Mouse (Mus musculus): ENCODE data around the gene Rhob.
A peak's percentile ranks its signal among the peaks of the same experiment; 100 is the strongest.

The Rhob gene

DNA sequence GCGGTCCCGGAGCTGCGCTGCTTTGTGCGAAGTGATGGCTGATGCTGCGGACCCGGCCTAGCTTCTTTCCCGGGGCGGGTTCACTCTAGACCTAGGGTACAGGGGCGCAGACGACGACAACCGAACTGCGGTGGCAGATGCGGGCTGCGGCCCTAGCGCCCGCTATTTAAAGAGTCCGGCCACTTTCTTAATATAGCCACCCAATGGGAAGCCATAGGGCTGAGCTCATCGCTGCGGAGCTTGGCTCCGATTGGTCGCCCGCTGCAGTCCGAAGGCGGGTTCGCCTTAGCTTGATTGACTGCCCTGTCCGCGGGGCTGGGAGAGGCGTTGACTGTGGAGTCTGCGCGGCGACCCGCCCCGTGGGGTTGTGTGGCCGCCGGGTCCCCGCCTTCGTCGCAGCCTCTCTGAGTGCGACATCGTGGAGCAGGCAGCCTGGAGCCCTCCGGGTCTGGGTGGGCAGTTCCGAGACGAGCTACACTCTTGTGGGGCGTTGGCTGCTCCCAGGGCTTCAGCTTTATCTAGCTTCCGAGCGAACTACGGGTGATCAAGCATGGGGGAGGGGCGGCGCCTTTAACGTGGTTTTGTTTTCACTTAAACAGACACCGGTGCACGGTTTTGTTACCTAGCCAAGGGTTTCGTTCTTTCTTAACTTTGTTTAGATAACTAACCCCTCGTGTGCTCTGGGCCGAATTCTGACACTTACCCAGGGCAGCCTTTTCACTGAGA is at the start of gene Rhob:
TSS of gene Rhob (minus strand) at position 139 of the 726 bp plus-strand sequence.
- DNase-seq, result peak; percentile 52

DNA sequence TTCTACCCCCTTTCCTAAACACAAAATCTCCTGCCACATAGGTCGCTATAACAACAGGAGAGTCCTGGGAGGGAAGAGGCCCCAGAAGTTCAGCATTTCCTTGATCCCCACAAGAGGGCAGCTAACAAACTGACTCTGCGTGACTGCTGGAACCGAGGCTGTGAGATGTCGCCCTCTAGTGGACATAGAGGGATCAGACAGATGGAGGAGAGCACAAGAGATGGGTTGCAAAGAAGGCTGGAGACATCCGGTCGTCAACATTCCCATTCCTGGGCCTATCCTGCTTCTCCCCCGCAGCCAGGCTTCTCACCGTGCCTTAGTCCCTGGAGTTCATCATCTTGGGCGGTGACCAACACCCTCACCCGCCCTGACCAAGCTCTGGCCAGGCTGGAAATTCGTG is 47.5 kb upstream of the Rhob start:
- DNase-seq, result peak; percentile 67

DNA sequence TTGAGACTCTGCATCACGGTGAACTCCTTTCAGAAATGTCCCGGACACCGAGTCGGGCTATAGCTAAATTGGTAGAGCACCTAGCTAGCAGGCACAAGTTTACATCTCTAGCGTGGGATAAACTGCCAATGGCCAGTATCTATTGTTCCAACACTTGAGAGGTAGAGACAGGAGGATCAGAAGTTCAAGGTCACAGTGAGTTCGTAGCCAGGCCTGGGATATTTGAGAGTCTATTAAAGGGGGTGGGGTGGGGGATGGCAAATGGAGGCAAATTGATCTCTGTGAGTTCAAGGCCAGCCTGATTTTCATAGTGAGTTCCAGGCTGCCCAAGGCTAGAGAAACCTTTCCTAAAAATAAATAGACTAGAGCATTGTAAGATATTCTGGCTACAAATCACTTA is 47.0 kb upstream of the Rhob start:
- no peak for DNase-seq

DNA sequence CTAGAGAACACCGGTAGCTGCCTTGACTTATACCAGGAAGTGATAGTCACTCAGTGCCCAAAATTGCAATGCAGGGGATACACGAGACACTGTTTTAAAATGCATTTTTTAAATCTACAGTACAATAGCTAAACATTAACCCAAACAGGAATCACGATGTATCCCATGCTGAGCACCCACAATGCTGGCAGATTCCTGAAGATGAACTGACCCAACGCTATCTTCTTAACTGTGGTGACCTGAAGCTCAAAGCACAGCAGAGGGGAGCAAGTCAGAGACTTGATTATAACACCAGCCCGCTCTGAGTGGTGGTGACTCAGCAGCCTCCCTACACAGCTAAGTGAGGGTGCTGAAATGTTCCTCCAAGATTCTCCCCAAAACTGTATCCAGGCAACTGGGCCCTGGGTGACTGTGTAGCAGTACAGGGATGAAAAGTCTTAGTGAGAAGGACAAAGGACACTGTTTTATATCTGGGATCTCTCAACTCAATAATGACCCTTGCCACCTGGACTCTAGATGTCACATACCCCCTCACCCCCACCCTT is 45.3 kb upstream of the Rhob start:
- DNase-seq, result no peak

DNA sequence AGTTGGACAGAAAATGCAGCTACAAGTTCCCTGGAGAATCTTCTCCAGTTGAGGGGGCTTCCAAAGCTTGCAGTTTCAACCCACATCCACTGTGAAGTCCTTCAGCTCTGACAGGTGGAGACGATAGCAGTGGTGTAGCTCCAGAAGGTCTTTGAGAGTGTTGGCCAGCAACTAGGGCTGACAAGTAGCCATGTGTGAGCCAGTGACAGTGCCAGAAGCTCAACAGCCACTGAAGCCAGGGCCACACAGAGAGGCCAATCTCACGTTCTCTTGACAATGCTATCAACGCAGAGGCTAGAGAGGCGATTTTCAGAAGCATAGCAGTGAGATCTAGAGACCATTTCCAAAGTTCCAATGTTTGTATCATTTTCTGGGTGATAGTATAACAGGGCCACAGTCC is 42.6 kb upstream of the Rhob start:
- DNase-seq, result no peak

DNA sequence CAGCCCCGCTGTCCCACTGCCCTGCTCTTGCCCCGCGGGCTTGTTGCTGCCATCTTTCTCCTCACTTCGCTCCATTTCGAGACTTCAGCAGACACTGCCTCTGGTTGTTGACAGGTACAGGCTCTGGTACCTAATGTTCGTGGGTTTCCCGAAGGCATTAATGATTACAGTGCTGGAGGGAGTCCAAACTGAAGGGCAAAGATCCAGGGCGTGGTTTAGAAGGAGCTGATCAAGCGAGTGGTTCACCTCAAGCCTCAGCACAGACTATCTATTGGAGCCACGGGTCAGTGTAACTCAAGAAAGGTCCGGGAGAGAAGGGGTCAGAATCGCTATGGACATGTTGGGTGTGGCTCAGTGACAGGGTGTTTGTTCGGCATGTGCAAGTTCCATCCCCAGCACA is 39.7 kb upstream of the Rhob start:
- DNase-seq, result no peak

DNA sequence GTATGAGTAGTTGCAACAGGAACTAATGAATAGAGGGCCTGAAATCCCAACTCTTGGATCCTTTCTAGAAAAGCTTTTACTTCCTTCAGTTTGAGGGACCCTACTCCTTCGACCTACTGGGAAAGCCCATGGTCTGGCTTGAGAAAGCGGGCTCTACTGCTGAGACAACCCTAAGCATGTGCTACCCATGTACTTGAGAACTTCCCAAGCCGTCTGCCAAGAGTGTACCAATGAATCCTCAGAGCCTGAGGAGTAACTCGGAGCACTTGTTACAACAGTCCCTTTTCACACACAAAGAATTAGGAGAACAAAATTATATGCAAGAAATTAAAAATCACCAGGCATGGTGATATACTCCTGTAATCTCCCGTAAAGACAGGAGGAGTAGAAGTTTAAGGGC is 37.5 kb upstream of the Rhob start:
- DNase-seq, result no peak

DNA sequence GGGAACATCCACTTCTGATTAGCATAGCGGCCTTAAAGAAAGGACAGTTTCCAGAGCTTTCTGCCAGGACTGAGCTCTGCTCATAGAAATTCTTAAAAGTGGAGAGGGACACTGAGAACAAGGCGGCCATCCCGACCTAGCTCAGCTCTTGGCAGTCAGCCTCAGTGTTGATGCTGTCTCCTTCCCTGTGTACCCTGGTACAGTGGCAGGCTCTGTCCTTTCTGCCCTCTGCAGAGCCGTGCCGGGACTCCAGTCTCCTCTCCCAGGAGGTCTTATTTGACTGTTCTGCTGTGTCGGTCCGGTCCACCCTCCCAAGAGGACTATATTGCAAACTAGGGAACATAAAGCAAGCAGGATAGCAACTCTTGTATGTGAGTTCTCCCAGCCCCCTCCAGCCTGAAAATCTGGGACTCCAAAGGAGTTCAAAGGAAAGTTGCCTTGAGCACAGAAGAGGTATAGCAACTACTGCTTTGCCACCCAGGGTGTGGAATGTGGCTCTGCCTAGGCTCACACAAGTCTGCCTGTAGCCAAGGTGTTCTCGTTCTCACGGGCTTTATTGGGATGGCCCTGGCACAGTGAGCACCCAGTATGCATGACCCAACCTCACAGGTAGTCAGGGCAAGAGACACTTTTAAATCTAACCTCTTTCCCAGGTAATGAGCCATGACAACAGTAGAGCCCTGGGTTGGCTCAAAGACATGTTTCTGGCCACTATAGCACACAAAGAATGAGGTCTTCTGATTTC is 36.6 kb upstream of the Rhob start:
- DNase-seq, result no peak

DNA sequence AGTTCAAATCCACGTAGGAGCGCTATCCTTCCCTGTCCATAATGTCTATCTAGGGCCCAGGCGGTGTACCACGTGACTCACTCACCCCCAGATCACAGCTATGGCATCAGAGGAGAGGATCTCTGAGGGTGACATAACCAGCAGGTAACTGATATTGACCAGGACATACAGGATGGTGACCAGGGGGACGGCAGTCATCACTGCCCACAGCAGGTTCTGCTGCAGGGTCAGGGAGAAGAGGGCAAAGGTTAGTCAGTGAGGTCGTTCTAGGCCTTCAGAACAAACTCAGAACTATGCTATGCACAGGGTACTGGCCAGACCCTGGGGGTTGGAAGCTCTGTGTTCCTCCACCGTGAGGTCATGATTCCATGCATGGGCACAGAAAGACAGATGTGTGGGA is 35.8 kb upstream of the Rhob start:
- DNase-seq, result no peak

DNA sequence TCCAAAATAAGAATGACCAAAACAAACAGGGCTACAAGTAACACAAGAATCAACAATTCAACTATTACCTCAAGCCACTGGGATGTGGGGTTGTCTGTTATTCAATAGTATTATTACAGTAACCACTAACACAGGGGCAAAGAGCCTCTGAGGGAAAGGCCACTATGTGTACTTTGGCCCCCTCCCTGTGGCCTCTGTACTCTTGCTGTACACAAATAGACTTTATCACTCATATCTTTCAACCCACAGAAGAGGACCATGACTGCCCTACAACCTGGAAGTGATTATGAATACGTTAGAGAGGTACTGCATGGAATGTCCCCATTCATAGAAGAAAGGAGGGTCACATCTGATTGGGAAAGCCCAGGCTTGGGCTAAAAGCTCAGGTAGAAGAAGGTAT is 35.1 kb upstream of the Rhob start:
- DNase-seq, result no peak

DNA sequence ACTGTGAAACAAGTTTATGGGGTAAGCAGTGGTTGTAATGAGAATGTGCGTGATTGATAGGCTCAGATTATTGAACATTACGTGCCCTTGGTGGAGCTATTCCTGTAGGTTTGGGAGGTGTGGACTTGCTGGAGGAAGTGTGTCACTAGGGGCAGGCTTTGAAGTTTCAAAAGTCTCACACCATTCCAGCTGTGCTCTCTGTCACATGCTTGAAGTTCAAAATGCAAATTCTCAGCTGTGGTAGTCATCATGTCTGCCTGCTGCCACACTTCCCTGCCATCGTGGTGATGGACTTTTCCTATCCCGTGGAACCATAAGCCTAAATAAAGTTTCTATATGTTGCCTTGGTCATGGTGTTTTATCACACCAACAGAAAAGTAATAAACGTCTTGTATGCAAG is 28.0 kb upstream of the Rhob start:
- DNase-seq, result no peak

DNA sequence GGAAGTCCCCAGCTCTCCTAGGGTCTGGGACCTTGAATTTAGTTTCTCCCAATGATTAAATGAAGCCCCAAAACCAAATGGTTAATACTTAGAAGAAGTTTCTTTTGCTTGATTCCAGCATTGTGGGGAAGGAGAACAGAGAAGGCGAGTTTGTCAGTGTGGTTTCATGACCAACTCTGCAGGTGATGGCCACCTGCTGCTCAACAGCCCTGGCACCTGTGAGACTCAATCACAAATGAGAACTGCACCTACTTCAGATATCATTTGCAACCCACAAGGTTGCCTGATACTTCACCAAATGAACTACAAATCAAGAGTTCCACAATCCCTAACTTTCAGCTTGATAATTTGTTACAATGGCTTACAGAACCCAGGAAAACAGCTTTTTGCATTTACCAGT is 27.4 kb upstream of the Rhob start:
- DNase-seq, result no peak

DNA sequence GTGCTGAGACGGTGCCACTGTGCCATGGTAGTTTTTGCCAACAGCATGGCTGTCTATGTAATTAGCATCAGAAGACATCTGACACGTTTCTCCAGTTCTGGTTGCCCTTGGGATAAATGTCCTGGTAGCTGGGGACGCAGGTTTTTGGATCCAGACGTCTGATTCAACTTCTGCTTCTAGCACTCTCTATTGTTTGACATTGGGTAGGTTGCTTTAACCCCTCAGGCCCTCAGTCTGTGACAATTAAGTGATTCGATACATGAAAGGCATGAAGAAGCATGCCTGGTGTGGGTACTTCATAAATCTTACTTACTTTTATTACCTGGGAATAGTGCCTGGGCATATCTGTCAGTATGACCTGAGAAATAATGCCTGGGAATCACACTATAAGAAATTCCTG is 24.3 kb upstream of the Rhob start:
- DNase-seq, result no peak

DNA sequence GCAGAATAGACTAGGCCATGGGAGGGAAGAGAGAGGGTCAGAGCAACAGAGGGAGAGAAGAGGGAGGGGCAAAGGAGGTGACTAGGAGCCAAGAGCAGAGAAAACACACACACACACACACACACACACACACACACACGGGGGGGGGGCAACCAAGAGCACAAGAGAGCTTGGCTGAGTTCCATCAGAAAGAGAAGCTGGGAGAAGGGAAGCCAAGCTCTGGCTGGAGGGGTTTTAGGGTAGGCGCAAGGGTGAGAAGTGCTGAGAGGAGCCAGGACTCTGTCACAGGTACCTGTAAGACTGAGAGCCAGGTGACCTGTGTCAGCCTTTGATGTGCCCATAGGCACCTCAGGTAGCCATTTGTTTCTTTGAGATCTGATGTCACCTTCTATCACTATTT is 22.9 kb upstream of the Rhob start:
- DNase-seq, result no peak

DNA sequence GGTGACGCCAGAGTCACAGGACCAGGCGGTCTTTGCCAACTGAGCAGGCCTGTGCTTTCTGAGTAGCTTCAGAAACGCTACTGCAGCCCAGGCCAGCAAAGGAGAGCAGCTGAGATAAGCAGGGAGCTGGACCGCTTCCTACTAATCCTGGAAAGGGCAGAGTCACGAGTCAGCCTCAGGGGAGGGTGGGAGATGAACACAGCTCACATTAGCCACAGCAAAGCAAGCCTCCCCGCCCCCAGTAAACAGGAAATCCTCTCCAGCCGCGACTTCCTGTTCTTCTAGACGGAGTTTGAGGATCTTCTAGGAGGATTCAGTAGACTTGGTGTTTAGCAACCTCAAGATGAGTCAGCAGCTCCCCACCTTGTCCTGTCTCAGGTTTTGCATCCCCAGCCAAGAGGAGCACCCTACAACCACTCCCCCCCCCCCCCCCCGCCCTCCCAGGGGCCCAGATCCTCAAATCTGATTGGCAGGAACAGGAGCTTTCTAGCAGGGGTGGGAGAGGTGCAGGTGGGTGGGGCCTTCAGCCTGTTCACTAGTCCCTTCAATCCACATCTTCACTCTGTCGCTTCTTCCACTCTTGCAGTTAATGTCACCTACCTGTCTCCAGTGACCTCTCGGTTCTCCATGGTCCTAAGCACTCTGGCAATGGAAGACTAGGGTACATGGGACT is 21.7 kb upstream of the Rhob start:
- DNase-seq, result peak; percentile 62

DNA sequence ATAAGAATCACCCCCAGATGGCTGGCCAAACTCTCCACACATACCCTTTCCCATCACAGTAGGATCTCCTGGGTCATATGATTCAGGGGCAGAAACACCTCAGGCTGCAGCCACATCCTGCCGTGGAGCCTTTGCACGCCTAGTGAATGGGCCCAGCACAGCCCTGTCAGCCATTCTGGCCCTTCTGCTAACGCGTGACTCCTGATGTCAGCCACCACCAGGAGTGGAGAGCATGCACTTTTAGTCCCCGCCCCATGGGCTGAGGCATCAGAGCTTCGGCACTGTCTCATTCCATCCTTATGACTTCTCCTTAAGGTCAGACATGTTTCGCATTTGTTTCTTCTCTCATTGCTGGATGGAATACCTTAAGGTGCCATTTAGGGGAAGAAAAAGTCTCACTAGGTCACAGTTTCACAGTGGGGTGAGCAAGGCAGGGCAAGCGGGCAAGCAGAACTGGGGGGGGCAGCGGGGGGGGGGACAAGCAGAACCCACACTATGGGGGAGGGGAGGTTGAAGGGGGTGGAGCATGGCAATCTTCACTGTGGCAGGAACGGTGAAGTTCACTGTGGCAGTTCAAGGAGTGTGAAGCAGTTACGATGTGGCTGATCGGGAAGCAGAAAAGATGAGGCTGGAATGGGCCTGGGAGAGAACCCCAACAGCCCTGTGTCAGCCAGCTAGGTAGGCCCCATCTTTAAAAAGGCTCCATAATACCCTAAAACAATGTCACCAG is 19.8 kb upstream of the Rhob start:
- DNase-seq, result no peak

DNA sequence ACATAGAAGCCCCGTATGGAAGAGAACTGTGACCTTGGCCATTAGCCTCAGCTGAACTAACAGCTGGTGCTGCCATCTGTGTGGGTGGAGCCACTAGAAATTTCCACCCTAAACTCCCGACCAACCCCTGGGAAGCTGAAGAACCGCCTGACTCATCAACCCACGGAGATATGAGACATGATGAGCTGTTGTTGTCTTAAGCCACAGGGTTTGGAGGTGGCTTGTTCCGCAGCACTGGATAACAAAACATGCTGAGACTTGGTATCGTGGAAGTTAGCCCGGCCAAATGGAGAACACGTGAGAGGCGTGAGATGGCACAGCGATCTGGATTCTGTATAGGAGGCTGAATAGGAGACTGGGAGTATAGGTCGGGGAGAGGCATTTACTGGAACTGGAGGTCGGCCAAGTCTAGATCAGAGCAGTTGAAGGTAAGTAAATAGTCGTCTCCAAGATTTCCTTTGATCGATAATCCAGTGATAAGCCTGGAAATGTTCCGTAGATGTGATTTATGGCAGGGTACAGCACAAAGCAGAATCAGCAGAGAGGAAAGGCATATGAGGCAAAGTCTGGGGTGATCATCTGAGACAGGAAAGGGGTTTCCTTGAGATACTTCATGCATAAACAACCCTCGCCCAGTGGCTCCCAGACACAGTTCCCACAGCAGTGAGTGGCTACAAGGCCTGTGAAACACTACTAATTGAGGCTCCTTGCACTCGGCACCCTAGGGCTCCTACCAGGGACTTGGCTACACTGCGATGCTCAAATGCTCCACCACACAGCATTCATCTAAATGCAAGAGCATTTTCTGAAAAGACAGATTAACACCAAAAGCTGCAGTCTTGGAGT is 11.5 kb upstream of the Rhob start:
- DNase-seq, result no peak

DNA sequence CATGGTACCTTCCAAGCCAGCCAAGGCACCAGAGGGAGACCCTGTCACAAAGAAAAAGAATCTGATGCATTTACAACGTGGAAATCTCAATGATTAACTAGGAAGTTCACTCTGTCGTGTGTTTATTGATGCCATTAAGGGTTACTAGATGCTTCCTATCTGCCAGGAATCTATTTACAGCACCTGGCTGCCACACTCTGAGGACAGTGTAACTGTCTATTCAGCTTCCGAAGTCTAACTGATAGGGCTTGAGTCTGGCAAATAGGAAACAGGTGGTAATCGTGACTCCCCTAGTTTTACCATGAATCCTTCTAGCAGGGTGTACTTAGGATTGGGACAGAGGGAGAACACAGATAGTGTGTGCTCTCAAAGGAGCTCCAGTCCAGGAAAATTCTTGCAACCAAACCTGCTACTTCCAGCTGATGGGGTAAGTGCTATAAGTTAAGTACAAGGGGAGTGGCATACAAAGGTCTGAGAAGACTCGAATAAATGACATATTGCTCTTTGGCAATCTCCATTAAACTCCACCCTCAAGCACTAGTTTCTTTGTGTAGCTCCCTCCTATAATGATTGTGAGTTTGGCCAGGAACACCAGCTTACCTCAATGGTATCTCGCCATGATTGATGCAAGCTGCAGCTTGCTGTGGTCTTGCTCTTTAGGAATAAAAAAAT is 10.6 kb upstream of the Rhob start:
- no peak for DNase-seq

DNA sequence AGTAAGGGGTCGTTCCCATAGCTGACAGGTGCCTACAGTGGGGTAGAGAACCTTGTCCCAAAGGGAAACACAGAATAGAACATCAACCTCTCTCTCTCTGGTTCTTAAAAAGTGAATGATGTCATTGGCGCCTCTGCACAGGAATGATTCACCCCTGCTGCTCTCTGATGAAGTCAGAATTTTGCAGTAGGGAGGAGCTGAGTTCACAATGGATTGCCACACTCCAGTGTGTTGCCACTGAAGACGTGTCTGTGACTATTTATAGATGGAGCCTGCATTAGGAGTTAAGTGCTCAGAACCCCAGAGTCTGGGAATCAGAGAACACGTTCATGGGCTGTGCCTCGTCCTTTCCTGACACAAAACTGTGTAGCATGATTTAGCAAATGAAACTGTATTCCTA is 9.9 kb upstream of the Rhob start:
- no peak for DNase-seq

DNA sequence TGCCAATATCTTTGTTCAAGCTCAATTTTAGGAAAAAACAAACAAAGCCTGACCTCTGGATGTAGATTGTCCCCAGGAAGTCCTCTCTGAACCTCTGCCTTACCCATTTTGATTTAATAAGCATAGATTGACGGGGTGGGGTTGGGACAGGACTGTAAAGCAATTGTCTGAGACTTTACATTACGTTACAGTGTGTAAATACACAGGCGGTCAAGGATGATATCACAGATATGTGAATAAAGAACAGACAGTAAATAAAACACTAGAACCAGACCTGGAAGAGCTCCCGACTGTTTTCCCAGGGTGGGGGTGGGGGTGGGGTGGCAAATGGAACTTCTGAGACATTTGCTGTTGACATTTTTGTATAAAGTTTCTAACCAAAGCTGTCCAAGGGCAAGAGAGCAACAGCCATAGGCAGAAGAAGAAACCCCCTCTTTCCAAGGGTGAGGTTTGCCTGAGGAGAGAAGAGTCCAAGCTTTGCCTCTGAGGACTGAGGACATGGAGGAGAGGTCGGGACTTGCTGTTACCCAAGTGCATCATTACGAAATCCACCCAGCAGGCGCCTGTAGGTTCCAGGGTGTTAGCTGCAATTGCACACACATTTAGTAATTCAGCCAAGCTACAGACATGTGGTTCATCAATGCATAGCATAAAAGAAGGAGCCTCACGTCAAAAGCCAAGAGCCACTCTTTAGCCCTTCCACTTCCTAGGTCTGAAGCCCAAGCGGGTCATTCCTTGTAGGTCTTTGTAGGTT is 7.3 kb upstream of the Rhob start:
- DNase-seq, result no peak

DNA sequence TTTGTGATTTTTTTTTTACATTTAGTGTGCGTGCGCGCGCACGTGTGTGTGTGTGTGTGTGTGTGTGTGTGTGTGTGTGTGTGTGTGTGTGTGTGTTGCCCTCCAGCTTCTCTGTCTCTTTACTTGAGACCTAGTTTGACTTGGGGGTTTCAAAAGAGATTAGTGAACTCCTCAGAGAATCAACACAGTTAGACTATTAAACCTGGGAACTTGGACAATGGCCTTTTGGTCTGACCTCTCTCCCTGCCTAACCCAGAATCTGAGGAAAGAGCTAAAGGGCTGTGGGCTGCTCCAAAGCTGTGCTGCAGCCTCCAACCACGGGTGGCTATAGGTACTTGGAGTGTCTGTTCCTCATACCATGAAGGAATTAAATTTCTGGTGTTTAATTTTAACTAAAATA is 4.3 kb upstream of the Rhob start:
- no peak for DNase-seq
